Mouse (Mus musculus) activated CD4-positive, CD25-positive, alpha-beta regulatory T cell, adult 4 months (primary cell): ENCODE data around the gene Ahcy. TPM values are rescaled to one million over a fixed set of nuclear protein-coding genes. Genes with fewer than 3 reads are reported as not detected.
A peak's percentile ranks its signal among the peaks of the same experiment; 100 is the strongest.
"Not testable (repeated sequence)": the region's sequence is repeated elsewhere in the genome, so short reads cannot be mapped to it uniquely, and the experiment has no call there.

Experiments
- ATAC-seq: one replicate; pipeline ENCODE4 v1.8.0; 2017
- polyA plus RNA-seq, 2 experiments: library from polyadenylated mRNA; unstranded; fragments of 100-300 nt; shearing (Covaris generic); gene quantifications; one replicate each; pipeline ENCODE4 v1.2.1; 2017

Ahcy gene
- polyA plus RNA-seq, 2 experiments from 2014 or later: 30.2 to 50.5 TPM

DNA sequence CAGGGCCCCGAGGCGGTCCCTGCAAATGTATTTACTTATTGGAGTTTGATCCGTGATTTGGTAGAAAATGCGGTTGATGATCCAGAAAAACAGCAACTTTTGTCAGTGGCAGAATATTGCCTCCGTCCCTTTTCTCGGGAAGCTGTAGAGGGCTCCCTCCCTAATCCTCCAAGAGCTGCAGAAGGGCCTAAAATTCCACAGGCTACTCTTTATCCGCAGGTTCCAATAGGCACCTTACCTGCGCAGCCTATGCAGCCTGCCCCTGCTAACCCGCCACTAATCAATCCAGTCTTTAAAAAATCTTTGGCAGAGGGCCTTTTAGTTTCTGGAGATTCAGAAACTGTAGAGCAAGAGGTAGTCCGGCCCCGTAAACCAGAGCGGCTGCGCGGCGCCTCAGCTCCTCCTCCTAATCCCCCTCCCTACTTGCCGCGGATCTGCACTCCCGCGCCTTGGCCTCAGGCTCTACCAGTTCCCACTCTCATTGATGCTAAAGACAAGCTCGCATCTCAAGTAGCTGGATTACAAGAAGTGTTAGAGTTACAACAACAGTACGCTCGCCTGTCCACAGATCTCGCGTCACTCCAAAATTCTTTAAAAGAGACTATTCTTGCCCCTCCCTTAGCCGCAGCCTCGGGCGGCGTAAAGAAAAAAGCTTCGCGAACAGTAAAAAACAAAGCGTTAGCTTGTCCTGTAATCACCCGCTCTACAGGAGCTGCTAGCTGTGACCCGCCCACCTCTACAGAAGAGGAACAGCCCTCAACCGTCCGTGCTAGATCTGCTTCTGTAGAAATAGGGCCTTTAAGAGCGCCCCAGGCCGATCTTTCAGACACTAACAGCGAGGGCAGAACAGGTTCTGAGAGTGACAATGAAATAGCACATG is 55.3 kb downstream of the Ahcy start:
- peak; percentile 84 for ATAC-seq

DNA sequence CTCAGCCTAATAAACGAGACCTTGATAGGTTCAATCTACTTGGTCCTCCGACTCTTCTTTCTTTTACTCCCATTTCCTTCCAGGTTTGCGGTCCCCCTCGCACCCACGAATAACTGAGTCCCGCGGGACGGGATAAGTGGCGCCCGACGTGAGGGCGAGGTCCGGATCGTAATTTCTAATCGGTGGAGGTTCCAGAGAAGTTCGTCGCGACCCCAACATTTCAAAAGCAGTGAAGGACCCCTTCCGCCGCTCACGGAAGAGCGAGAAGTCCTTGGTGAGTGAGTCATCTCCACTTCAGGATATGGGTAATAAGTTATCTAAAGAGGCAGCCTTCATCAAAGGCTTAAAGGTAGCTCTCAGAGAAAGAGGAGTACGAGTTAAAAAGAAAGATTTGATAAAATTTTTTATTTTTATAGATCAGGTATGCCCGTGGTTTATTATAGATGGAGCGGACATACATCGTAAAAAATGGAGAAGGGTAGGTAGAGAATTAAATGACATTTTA is 56.0 kb downstream of the Ahcy start, which contains the start of gene Gm14226:
Gene Gm14226 (plus strand): TSS at position 16 of the 505 bp plus-strand sequence.
- ATAC-seq: not testable (repeated sequence)

DNA sequence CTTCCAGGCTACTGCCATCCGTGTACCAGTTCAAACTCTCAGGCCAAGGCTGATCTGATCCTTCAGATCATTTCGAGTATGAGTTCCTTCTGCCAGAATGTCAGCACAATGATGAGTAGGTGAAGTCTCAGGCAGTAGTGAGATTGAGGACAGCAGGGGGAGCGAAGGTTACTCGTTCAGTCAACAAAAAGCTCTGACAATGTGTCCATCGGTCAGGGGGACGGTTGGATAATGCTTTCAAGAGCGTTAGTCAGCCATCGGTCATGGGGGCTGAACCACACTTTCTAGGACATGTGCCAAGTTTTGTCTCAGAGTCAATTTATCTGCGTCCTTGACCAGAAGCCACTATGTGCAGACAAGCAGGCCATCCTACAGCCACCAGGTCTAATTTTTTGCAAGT is 57.5 kb downstream of the Ahcy start:
- not testable (repeated sequence) for ATAC-seq

DNA sequence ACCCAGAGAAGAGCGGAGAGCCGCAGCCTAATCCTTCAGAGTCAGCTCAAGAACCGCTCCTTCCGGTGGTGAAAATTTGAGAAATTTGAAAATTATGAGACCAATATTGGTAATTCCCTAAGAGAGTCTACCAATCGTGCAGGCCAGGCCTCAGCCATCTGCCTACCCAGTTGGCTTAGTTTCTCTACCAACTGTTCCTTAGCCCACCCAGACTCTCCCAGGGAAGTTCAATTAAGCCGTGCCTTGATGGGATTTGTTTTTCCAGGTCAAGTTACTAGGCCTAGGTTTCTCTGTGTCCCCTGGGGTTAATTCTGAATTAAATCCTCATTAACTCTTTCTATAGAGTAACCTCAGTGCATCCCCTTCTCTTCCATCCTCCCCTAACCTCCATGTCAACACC is 61.3 kb downstream of the Ahcy start:
- ATAC-seq: no peak

DNA sequence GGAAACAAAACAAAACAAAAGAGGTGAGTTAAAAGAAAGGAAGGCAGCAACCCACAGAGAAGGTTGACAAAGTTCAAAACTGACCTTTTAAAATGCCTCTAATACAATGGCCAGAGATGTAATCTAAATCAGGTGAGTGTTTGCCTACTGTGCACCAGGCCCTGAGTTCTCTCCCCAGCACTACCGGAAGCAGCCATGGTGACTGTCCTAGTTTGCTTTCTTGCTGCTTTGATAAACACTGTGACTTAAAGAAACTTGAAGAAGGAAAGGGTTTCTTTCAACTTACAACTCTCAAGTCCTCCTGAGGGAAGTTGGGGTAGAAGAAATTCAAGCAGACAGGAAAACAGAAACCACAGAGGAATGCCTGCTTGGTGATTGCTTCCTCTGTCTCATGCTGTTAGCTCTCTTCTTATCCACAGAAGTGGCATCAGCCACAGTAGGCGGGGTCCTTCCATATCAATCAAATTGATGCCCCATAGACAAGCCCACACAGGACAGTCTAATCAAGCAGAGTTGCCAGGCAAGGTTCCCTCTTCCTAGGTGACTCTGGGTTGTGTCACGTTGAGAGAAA is 63.1 kb downstream of the Ahcy start:
- ATAC-seq: no peak

Other genes with a start within 250 kb of the Ahcy start
- 100 to 1,000 TPM in 1 of 2 experiments, 10 to 100 TPM in 1; 94.5 to 114 TPM for gene Eif2s2, start 181.6 kb downstream of the Ahcy start, polyA plus RNA-seq
- gene Gm14226, start 56.2 kb downstream of the Ahcy start, polyA plus RNA-seq: under 1 TPM in 1 of 2 experiments, not detected in 1; 0.19 TPM
- 10 to 100 TPM; 53.0 to 53.4 TPM for gene Itch, start 59.0 kb upstream of the Ahcy start, polyA plus RNA-seq
- gene Dynlrb1, start 162.0 kb upstream of the Ahcy start, polyA plus RNA-seq: 100 to 1,000 TPM; 330 to 375 TPM
- 1 to 10 TPM; 1.4 to 2.3 TPM for gene Map1lc3a, start 201.8 kb upstream of the Ahcy start, polyA plus RNA-seq